Mouse (Mus musculus) adrenal gland, adult (tissue): ENCODE data around the gene Syce3.

Experiments used
- DNase-seq, 2 experiments: peaks; one replicate each; pipeline ENCODE4 v3.0.0; 2022 to 2023; ENCODE audit warnings: low spot score in 1 of 2; ENCODE audit not compliant: inconsistent age in 2 of 2

Gene Syce3

DNA sequence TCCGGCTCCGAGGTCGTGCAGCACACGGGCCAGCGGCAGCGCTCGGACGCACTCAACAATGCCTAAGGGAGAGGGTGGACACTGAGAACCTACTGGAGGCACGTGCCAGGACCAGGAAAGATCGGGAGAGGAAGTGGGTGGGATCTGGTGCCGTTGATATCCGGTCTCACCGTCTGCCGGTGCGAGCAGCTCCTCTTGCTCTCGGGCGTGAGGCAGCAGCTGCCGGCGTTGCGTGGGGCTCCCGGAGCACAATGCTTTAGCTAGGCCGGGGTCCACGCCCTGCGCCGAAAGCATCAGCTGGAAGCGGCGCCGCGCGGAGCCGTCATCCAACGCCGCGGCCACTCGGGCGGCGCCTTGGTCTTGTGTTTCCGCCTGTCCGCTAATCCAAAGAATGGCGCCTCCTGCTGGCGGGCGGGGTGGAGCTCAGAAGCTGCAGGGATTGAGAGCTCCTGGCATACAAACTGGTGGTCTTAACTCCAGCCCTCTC is 36.5 kb downstream of the Syce3 start, which contains the start of gene Sco2:
Sco2 (minus strand) TSS at position 85 of the 487 bp plus-strand sequence.
- DNase-seq: peak; percentile 92 to 98

DNA sequence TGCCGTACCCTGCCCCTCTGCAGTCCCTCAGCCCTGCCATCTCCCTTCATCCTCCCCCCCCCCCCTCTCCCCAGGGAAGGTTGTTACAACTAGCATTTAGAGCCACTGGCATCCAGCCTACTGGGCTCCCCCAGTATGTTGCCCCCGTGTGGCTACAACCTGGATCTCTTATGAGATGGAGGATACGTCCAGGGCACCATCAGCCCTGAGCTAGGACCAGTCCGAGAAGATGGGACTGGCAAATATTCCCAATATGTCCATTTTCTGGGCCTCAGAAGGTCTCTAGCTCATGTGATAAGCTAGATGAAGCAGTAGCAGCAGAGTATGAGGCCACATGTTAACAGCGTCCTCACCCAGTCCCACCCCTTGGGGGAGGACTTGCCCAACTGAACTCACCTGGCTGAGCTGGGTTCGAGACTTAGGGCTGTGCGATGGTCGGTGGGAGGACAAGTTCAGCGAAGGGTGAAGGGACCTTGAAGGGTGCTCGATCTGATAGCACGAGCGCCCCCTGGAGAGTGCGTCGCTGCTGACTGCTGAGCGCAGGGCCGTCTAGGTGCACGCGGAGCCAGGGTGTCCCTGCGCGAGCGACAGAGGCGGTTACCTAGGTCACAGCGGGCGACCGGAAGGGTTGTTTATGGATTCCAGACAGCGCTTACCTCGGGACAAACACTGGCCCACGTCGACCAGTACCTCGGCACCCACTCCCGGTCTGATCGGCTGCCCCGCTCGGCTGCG is 37.1 kb downstream of the Syce3 start:
- peak; percentile 91 to 96 for DNase-seq

DNA sequence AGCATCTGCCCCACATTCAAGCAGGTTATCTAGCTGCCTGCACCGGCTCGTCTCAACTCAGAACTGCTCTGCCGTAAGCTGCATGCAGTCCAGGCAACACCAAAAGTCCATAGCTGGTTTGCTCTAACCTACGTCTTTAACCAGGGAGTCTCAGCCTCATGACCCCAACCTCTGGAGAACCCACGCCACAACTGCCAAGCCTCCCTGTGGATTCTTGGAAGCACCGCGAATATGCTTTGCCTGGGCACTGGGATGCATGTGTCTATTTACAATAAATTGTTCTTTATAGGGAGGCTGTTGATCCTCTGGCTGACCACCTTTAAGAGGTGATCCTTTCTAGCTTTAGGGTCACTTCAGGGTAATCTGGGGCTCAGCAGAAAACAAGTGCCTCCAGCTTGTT is 37.8 kb downstream of the Syce3 start:
- DNase-seq: peak in 1 of 2 experiments; percentile 54

DNA sequence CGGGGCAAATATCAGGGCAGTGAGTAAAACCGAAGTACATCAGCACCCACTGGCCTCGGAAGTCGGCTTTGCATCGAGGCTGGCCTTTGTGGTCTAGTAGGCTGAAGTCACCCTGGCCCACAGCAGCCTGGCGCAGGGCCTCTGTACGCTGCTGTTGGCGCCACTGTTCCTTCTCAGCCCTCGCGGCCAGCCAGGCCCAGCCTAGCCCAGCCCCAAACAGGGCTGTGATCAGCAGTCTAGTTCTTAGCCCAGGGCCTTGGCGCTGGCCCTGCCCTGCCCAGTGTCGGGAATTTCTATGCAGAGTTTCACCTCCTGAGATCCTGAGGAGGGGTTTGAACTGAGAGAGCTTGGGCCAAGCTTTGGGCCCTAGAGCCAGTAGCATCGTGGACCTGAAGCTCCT is 38.2 kb downstream of the Syce3 start:
- DNase-seq: peak in 1 of 2 experiments; percentile 29

DNA sequence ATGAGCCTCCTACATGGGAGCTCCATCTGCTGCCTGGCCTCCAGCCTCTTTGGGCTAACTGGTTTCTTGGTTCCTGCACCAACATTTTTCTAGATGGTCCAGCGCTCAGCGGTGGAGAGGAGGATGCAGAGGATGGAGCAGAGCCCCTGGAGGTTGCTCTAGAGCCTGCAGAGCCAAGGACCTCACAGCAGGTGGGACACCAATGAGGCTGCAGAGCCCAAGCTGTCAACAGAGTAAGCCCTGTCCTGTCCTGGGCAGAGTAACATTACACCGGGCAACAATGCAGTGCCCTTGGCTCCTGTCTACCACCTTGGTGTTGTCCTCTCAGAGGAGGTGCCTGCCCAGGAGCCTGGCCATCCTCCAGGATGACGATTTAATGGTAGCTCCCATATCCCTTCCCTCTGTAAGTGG is 45.2 kb downstream of the Syce3 start:
- DNase-seq: no peak

DNA sequence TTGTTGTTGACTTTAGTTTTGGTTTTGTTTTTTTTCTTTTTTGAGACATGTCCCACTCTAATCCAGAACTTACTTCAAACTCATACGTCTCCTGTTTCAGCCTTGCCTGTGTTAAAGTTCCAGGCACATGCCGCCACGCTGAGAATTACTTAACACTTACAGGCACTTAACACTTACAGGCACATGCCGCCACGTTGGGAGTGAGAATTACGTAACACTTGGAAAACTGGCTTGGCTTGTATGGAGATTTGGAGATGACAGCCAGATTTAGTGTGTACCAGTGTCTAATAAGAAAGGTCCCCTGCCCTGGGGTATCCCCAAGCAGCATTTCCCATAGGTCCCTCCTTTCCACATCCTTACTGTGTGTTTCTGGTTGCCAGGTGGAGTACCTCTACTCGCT is 47.3 kb downstream of the Syce3 start:
- DNase-seq: peak in 1 of 2 experiments; percentile 30

DNA sequence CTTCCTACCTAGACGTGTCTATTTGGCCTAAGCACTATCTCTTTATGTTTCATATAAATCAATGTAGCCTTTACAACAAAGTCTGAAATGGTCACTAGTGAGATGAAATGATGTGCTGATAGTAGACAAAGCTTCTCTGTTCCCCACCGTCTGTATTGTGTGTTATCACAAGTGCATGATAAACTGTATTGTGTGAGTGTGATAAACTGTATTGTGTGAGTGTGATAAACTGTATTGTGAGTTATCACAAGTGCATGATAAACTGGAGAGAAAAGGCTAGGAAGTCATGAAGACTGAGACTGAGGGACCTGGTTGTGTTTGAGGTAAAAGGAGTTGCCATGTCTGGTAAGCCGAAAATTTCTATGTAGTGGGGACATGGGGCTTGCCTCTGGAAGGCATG is 51.5 kb downstream of the Syce3 start:
- no peak for DNase-seq

DNA sequence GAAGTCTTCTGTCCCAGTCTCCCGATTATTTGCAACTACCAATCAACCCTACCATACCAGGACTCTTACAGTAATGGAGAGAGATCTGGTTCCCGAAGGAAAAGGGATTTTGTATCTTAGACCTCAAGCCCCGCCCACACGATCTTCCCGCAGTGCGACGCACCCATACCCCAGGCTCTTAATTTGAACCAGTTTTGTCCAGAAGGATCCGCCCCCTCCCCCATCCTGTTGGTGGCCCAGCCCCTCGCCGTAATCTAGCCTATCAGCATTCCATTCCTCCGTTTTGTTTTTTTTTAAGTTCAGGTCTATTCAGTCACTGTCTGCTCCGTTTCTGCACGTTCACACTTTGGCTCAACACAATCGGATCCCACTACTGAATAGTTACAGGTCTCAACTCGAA is 53.9 kb downstream of the Syce3 start:
- DNase-seq: peak; percentile 61 to 81

DNA sequence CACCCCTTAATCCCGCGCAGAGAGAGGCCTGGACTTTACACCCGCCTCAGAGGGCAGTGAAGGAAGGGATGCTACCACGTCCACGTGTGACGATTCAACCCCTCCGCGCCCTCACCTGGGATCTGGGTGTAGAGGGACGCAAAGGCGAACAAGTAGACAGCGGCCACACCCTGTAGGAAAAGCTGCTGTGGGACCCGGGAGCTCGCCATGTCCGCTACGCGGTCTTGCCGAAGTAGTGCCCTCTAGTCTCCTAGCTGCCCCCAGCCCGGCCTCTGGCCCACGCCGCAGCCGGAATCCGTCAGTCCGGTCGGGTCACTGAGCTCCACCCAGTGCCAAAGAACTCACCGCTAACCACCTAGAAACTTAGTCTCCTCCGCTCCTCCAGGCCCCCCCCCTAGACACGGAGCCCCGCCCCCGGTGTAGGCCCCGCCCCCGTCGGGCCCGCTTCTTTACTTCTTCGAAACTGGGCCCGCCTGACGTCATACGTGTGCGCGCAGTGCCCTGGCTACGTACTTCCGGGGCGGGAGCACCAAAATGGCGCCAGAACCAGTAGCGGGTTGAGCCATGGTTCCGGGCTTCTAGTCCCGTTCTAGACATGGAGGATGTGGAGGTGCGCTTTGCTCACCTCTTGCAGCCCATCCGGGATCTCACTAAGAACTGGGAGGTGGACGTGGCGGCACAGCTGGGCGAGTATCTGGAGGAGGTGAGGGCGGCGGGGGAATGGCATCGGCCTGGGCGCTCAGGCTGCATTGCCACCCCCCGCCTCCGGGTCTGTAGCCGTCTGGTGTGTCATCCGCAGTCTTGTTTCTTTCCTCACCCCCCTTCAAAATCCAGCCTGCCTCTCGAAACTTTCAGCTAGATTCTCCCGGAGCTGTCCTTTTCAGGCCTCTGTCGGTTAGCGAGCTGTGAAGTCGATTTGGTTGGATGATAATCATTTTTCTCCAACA is 54.8 kb downstream of the Syce3 start, which contains the start of the genes Lmf2 and Ncaph2:
Lmf2 (minus strand) TSS at position 419 of the 947 bp plus-strand sequence.
Ncaph2 (plus strand) TSS at position 479 of the 947 bp plus-strand sequence.
- peak; percentile 95 to 98 for DNase-seq

DNA sequence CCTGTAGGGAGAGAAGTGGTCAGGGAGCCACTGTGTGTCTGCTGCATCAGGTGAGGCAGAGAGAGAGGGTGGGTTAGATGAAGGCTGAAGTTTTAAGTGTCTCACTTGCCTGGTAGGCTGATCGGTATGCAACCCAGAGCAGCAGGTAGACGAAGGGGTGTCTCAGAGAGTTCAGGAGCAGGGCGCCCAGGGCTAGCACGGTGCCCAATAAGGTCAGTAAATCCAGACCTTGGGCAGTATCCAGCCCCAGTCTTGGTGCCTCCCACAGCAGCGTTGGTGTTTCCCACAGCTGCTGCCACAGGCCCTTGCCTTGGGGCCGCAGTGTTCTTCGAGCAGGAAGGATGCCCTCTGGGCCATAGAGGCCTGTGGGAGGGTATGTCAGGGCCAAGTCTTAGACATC is 55.8 kb downstream of the Syce3 start:
- DNase-seq: no peak

DNA sequence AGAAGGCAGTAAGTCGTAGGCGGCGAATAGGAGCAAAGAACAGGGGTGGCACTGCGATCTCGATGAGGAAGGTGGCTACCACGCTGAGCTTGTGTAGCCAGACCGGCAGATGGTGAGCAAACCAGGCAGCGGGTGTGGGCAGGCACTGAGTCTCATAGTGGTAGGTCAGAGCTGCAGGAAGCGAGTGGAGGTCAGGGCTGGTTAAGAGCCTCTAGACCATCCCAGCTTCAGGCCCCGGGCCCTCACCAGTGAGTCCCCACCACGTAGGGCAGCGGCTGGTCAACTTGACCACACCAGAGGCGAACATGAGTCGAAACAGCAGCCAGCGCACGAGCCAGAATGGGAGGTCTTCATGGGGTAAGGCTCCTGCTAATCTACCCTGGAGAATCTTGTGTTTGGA is 56.5 kb downstream of the Syce3 start:
- peak in 1 of 2 experiments; percentile 26 for DNase-seq

DNA sequence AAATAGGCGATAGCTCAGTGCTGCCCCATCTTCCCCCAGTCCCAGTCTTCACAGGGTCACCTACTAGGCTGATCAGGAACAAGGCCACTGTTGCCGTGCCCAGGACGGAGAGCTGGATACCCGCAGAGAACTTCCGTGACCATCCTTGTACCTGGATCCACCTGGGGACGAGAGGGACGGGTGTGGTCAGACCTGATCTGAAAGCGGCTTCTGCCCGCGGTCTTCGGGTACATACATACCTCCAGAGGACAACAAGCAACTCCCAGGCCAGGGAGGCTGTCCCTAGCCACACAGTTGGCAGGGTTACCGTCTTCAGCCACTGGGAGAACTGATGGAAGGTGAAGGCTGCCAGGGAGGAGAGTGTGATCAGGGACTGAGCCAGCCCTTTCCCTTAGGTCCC is 57.5 kb downstream of the Syce3 start:
- peak in 1 of 2 experiments; percentile 26 for DNase-seq

DNA sequence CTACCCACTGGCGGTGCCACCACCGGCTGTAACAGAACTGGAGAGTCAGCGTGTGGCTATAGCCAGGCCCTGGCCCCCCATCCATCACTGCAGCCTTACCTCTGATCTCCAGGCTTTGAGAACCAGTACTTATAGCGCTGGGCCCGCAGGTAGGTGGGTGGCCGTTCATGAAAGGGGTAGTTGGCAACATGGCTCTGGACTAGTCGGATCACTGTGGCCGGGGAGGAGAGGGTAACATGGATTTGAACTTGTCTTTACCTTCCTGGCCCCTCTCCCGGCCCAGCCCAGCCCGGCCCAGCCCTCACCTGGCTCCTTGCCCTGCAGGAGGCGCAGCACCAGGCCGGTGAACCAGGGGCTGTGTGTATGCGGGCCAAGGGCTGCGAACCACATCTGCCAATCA is 58.2 kb downstream of the Syce3 start:
- no peak for DNase-seq

DNA sequence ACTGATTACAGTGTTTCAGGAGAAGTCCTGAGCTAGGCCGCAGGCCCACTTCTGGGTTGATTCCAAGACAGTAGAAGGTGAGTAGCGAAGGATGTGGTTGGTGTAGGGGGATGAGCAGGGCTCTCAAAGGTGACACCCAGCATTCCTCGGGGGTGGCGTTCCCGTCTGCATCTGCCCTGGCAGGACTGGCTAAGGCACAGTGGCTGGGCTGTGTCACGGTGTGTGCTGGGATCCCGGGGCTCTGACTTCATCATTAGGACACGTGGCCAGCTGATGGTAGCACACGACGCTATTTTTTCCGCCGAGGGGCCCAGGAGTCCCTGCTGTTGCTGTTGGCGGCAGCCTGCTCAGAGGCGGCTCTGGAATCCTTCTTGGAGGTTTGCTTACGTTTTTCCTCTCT is 59.0 kb downstream of the Syce3 start:
- DNase-seq: no peak

DNA sequence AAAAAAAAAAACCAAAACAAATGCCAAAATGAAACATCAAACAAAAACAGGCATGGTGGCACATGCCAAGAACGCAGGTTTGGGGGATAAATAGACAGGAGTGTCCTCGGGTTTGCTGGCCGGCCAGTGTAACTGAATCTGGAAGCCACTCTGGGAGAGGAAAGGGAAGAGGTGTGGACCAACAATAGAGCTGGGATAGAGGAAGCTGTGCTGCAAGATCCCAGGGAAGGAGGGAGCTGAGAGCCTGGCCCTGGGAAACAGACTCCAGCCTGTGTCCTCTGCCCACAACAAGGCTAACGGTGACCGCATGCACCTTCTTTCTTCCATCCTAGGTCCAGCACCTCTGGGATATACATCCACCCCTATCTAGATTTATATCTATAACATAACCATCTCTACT is 59.9 kb downstream of the Syce3 start:
- no peak for DNase-seq

DNA sequence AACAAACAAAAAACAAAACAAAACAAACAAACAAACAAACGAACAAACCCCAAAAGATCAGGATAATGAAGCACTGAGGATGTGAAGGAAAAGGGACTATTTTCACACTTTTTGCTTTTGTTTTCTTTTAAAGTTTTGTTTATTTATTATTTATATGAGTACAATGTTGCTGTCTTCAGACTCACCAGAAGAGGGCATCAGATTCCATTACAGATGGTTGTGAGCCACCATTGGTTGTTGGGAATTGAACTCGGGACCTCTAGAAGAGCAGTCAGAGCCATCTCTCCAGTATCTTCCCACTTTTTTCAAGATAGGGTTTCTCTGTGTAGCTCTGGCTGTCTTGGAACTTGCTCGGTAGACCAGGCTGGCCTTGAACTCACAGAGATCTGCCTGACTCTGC is 67.0 kb downstream of the Syce3 start:
- DNase-seq: no peak

DNA sequence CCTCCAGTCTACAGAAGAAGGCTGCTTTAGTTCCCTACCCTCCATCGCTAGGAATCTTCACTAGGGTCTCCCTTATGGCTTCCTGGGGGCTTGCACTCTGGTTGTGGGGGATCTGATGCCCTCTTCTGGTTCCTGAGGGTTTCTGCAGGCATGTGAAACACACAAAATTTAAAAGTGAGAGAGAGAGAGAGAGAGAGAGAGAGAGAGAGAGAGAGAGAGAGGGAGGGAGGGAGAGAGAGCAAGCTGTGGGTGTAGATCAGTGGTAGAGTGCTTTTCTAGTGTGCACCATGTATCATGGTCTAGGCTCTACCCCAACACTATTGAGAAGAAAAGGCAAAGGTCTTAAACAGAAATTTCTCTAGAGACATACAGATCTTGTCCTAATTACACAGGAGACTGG is 68.6 kb downstream of the Syce3 start:
- no peak for DNase-seq
